Comparison of ENCODE assay signal across 10 mouse cellular contexts in genomic region chr1:159234496-159234895, GRCm38 (mm10). TPM values are rescaled to one million over a fixed set of nuclear protein-coding genes. Genes with fewer than 3 reads are reported as not detected.
A peak's percentile ranks its signal among the peaks of the same experiment; 100 is the strongest.
DNase-seq lines count a peak whose midpoint lies in the region; ATAC-seq lines count a peak whose summit lies in the region.
"Had no signal": no experiment of that assay in that cellular context is flagged by ENCODE, and none has a peak within 500 bp of the region (broad histone marks: within the 10 kb centered on the region; RNA-seq: fewer than 3 reads in every experiment).

No protein-coding gene starts in this region.

- no peaks in the 10 kb centered on the region for H3K36me3 ChIP-seq in hindbrain, embryonic 16.5 days (ENCODE audit: control insufficient read depth, insufficient read depth, low read length)
- no peaks in the 10 kb centered on the region for H3K36me3 ChIP-seq in stomach, embryonic 15.5 days
- H3K36me3 ChIP-seq: embryonic facial prominence, embryonic 15.5 days had no signal

- H3K4me1 ChIP-seq in hindbrain, embryonic 16.5 days (ENCODE audit: control insufficient read depth, insufficient read depth, low read depth, low read length) = peaks cover 15% of the 10 kb centered on the region
- 0 out of 2 replicates have a peak, but pooled peaks cover 8% of the 10 kb centered on the region for H3K4me1 ChIP-seq in stomach, embryonic 15.5 days

- no peaks in the 10 kb centered on the region for H3K27me3 ChIP-seq in hindbrain, embryonic 16.5 days (replicated peaks; ENCODE audit: control insufficient read depth, insufficient read depth, low read length)
- H3K27me3 ChIP-seq in stomach, embryonic 15.5 days (replicated peaks) = no peaks in the 10 kb centered on the region
- H3K27me3 ChIP-seq: embryonic facial prominence, embryonic 15.5 days had no signal

- H3K4me2 ChIP-seq in hindbrain, embryonic 16.5 days (ENCODE audit: low read length) = peak overlapping the region; percentile 2; the same call in 1 of the 2 replicates
- H3K4me2 ChIP-seq in stomach, embryonic 15.5 days = peak overlapping the region; percentile 21; the same call in 1 of the 2 replicates
- H3K4me2 ChIP-seq: embryonic facial prominence, embryonic 15.5 days had no signal

- no peak overlapping the region for H3K27ac ChIP-seq in hindbrain, embryonic 16.5 days (ENCODE audit: low read depth, low read length)
- no peak overlapping the region for H3K27ac ChIP-seq in stomach, embryonic 15.5 days
- H3K27ac ChIP-seq: embryonic facial prominence, embryonic 15.5 days had no signal

- H3K4me3 ChIP-seq in hindbrain, embryonic 16.5 days (ENCODE audit: low read length) = no peak overlapping the region
- no peak overlapping the region for H3K4me3 ChIP-seq in stomach, embryonic 15.5 days (replicated peaks)
- H3K4me3 ChIP-seq: embryonic facial prominence, embryonic 15.5 days had no signal

- DNase-seq in adrenal gland, adult 2 months = peak; percentile 41
- DNase-seq in adrenal gland, adult 8-10 months = no peak
- DNase-seq in spleen, adult 12 weeks (ENCODE audit: low spot score) = peak; percentile 12
- no peak for DNase-seq in spleen, postnatal 14 days (ENCODE audit: low spot score in 2 of 2)
- no peak for DNase-seq in right cerebral cortex, postnatal 25 days
- DNase-seq in right cerebral cortex, postnatal 10 days (ENCODE audit: low spot score in 2 of 2) = no peak
- DNase-seq: thymus, postnatal 25 days had no signal

- no peak for ATAC-seq in hindbrain, embryonic 16.5 days
- no peak for ATAC-seq in stomach, embryonic 15.5 days (ENCODE audit: insufficient read depth, low FRiP score, low read depth)

- whole genome bisulfite sequencing in hindbrain, embryonic 16.5 days = 77% methylated on average over 2 of the region's 2 CpGs
- 67% methylated on average over 2 of the region's 2 CpGs for WGBS in stomach, embryonic 15.5 days

- H3K9me3 ChIP-seq in hindbrain, embryonic 16.5 days (ENCODE audit: control insufficient read depth, low read length) = no peaks in the 10 kb centered on the region
- H3K9me3 ChIP-seq in stomach, embryonic 15.5 days = no peaks in the 10 kb centered on the region
- H3K9me3 ChIP-seq: embryonic facial prominence, embryonic 15.5 days had no signal

- H3K9ac ChIP-seq in hindbrain, embryonic 16.5 days (ENCODE audit: low read depth, low read length) = no peak overlapping the region
- no peak overlapping the region for H3K9ac ChIP-seq in stomach, embryonic 15.5 days
- H3K9ac ChIP-seq: embryonic facial prominence, embryonic 15.5 days had no signal

RNA-seq across cellular contexts. Expression of gene Cop1, which starts 2.4 kb away (rescaled TPM):
- 100 to 1,000 TPM; 134 to 184 TPM for total RNA-seq in adrenal gland, adult 2 months (2021)
- 68.5 and 68.9 TPM in 2 replicates for polyA plus RNA-seq in adrenal gland, adult 2 months (2012; rRNA removed)
- 100 to 1,000 TPM; 131 to 165 (median 145) TPM for total RNA-seq in adrenal gland, adult 8-10 months (2022)
- 12.7 and 17.4 TPM in 2 replicates for polyA plus RNA-seq in hindbrain, embryonic 16.5 days (2015; fragmentation: Nextera tagmentation; extraction: Ambion mirVana)
- polyA plus RNA-seq in stomach, embryonic 15.5 days (2015; fragmentation: Nextera tagmentation; extraction: Ambion mirVana) = 89.5 and 91.8 TPM in 2 replicates

Comparison
In these comparisons a context has a peak if more than half of its experiments do, and no peak if none do; other contexts are left out.
1. DNase-seq: peak in adrenal gland, adult 2 months (single experiment) and spleen, adult 12 weeks (single experiment); none in adrenal gland, adult 8-10 months (single experiment), spleen, postnatal 14 days (0 of 2), right cerebral cortex, postnatal 25 days (single experiment) and right cerebral cortex, postnatal 10 days (0 of 2).